Mouse (Mus musculus): ENCODE measurements around the gene Krt31. TPM values are rescaled to one million over a fixed set of nuclear protein-coding genes. Genes with fewer than 3 reads are reported as not detected.

The Krt31 gene
- polyA plus RNA-seq, 1 experiment from 2014 or later: not detected

DNA sequence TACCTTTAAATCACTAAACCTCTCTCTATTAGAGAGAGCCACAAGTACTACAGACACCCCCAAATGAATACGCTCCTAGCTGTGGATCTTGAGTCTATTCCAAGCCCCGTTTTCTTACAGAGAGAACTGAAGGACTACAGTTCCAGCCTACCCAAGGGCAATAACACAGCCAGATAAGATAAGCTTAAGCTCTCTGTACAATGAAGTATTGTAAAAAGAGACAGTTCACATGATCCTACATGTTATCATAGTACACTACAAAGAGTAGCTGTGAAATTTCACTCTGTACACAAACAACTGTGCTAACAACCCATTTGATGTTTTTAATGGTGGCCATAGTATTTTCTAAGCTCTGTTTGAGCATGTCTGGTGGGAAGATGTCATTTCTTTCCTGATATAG is 3.2 kb downstream of the Krt31 start:
- Histone ChIP-seq H3K27ac (replicated peaks) (no peak overlapping the region), H3K4me1 (peaks cover 15% of the 10 kb centered on the region), H3K36me3 (no peaks in the 10 kb centered on the region), H3K4me2 (no peak overlapping the region), H3K9me3 (no peaks in the 10 kb centered on the region), H3K4me3 (no peak overlapping the region), H3K27me3 (replicated peaks) (no peaks in the 10 kb centered on the region), H3K9ac (no peak overlapping the region)
- no peak for ATAC-seq (ENCODE audit: extremely low read depth, insufficient number of reproducible peaks, low FRiP score, low TSS enrichment)
- 43% methylated on average over 2 of the region's 2 CpGs for WGBS

DNA sequence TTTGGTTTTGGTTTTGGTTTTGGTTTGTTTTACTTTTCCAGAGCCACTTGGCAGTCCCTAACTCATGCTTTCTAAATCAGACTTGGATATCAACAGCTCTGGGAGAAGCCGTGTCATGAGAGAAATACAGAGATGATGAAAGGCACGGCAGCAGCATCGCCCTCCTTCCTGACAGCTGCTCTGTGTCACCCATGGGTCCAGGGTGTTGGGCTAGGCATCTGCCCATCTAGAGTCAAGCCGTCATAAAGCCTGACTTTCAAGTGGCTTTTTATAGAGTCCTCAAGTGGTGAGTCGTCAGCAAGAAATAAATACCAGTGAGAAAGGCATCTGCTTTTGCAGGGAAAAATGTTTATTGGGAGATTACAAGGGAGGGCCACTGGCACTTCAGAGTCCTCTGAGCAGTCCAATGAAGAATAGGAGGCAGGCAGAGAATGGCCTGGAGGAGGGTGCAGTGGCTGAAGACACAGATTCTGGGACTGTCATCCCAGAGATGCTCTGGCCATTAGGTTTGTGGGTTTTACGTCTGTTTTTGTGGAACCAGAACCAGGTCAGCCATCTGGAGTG is 4.0 kb downstream of the Krt31 start:
- ATAC-seq (ENCODE audit: extremely low read depth, insufficient number of reproducible peaks, low FRiP score, low TSS enrichment): no peak
- no peaks in the 10 kb centered on the region for H3K36me3 ChIP-seq
- H3K27ac ChIP-seq (replicated peaks): no peak overlapping the region
- H3K9me3 ChIP-seq: no peaks in the 10 kb centered on the region
- peaks cover 15% of the 10 kb centered on the region for H3K4me1 ChIP-seq
- H3K9ac ChIP-seq: no peak overlapping the region
- no peaks in the 10 kb centered on the region for H3K27me3 ChIP-seq (replicated peaks)
- WGBS: 35% methylated on average over 6 of the region's 6 CpGs
- peak overlapping the region; percentile 46 for H3K4me2 ChIP-seq
- H3K4me3 ChIP-seq: no peak overlapping the region

- peaks cover 4% of the 10 kb centered on the region for H3K4me1 ChIP-seq
- no peak within 1 kb of the TSS for H3K9ac ChIP-seq
- no peak within 1 kb of the TSS for H3K4me3 ChIP-seq
- WGBS: 75% methylated on average over 6 of the region's 6 CpGs
- H3K36me3 ChIP-seq: no peaks in the 10 kb centered on the region
- ATAC-seq (ENCODE audit: extremely low read depth, insufficient number of reproducible peaks, low FRiP score, low TSS enrichment): no peak
- no peaks in the 10 kb centered on the region for H3K9me3 ChIP-seq
- H3K27ac ChIP-seq (replicated peaks): no peak within 1 kb of the TSS
- no peak within 1 kb of the TSS for H3K4me2 ChIP-seq
- peaks cover 5% of the 10 kb centered on the region; the same call in 1 of the 2 replicates for H3K27me3 ChIP-seq (replicated peaks)
These were observed 8.9 kb downstream of the Krt31 start, which contains the start of gene Krt34 for GRCm38 (mm10) chr11:100041454-100041853. Gene Krt34, minus strand, starts transcription at chr11:100041554.

GRCm38 (mm10) chr11:100029768-100030167 is 20.6 kb downstream of the Krt31 start, which contains the start of gene Krt33b:
Gene Krt33b, minus strand, starts transcription at chr11:100029868.
- Histone ChIP-seq H3K9me3 (no peaks in the 10 kb centered on the region), H3K4me2 (no peak within 1 kb of the TSS), H3K9ac (no peak within 1 kb of the TSS), H3K27ac (replicated peaks) (no peak within 1 kb of the TSS), H3K4me3 (no peak within 1 kb of the TSS), H3K36me3 (no peaks in the 10 kb centered on the region), H3K27me3 (replicated peaks) (0 out of 2 replicates have a peak, but pooled peaks cover 5% of the 10 kb centered on the region), H3K4me1 (no peaks in the 10 kb centered on the region)
- no peak for ATAC-seq (ENCODE audit: extremely low read depth, insufficient number of reproducible peaks, low FRiP score, low TSS enrichment)
- 77% methylated on average over 6 of the region's 6 CpGs for WGBS

DNA sequence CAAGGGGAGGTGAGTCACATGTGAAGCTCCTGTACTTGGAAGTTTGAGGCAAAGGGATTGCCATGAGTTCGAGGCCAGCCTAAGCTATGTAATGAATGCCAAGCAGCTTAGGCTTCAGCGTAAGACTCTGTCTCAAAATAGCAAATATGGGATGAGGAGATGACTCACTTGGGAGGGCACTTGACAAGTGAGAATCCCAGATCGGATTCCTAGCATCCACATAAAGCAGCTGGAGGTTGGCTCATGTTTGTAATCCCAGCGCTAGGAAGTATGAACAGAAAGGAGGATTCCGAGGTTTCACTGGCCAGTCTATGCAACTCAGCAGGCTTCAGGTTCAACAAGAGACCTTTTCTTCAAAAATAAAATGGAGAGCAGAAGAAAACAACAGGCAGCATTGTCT is 28.9 kb downstream of the Krt31 start:
- 54% methylated on average over 5 of the region's 5 CpGs for WGBS
- ATAC-seq (ENCODE audit: extremely low read depth, insufficient number of reproducible peaks, low FRiP score, low TSS enrichment): no peak

DNA sequence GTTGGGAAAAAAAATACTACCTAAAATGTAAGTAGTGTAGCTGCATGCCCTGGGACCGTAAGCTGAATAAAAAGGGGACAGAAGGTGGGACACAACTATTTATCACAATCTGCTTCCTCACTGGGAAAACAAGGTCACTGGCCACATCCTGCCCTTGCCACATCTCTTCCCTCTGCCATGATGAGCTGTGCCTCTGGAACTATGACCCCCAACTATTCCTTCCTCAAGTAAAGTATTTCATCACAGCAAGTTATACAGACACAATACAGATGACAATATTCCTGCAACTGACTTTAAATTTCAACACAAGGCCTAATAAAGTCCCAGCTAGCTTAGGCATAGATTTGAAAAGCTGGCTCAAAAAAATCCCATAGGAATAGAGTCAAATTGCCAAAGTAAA is 30.9 kb downstream of the Krt31 start:
- Histone ChIP-seq H3K9ac (no peak overlapping the region), H3K36me3 (no peaks in the 10 kb centered on the region), H3K4me3 (no peak overlapping the region), H3K27me3 (replicated peaks) (no peaks in the 10 kb centered on the region), H3K27ac (replicated peaks) (no peak overlapping the region), H3K4me1 (no peaks in the 10 kb centered on the region), H3K9me3 (no peaks in the 10 kb centered on the region), H3K4me2 (no peak overlapping the region)
- ATAC-seq (ENCODE audit: extremely low read depth, insufficient number of reproducible peaks, low FRiP score, low TSS enrichment): no peak
- WGBS: 73% methylated on average over 1 of the region's 1 CpGs

More for the DNA sequence above, 28.9 kb downstream of the Krt31 start:
- H3K4me1 ChIP-seq: no peaks in the 10 kb centered on the region
- H3K4me2 ChIP-seq: no peak overlapping the region
- H3K9me3 ChIP-seq: no peaks in the 10 kb centered on the region
- H3K27ac ChIP-seq (replicated peaks): no peak overlapping the region
- H3K36me3 ChIP-seq: no peaks in the 10 kb centered on the region
- H3K9ac ChIP-seq: no peak overlapping the region
- no peaks in the 10 kb centered on the region for H3K27me3 ChIP-seq (replicated peaks)
- H3K4me3 ChIP-seq: no peak overlapping the region

DNA sequence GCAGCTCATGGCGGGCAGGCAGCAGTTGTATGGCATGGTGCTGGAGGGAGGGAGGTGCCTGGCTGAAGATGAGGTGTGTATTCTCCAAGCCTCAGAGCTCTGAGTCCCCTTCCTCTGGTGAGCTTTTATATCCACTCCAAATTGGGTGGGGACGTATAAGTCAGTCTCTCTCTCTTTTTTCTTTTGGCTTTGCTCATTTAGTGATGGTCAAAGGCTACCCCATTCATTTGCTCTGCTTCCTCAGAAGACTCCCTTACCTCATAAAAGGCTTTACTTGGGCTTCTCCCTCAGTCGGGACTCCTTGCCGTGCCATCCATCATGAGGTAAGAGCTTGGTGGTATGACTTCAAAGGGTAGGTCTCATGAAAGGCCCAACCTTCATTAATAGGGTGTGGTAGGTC is 34.2 kb downstream of the Krt31 start, which contains the start of gene Krt33a:
Krt33a (minus strand) TSS at position 101 of the 400 bp plus-strand sequence.
- Histone ChIP-seq H3K9me3 (no peaks in the 10 kb centered on the region), H3K9ac (no peak within 1 kb of the TSS), H3K27me3 (replicated peaks) (no peaks in the 10 kb centered on the region), H3K4me1 (no peaks in the 10 kb centered on the region), H3K27ac (replicated peaks) (no peak within 1 kb of the TSS), H3K4me2 (no peak within 1 kb of the TSS), H3K4me3 (no peak within 1 kb of the TSS), H3K36me3 (no peaks in the 10 kb centered on the region)
- WGBS: 69% methylated on average over 4 of the region's 4 CpGs
- ATAC-seq (ENCODE audit: extremely low read depth, insufficient number of reproducible peaks, low FRiP score, low TSS enrichment): no peak

DNA sequence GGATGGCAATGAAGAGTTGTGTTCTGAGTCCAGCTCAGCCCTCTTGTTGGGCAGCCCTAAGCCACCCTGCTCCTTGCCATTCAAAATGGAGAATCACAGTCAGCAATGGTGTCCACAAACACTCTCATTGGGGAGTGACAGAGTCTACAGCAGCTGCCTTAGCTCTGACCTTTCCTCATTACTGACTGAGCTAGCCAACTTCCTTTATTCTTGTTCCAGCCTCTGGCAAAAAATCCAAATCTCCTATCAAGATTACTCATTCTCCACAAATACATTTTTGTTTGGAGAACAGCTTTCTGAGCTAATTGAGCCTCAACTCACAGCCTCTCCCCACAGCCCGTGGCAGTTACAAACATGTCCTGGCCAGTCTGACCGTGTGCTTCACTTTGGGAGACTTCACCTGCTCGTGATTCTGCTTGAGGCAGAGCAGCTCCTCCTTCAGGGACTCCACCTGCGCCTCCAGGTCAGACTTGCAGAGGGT is 36.6 kb downstream of the Krt31 start:
- Histone ChIP-seq H3K9me3 (no peaks in the 10 kb centered on the region), H3K9ac (no peak overlapping the region), H3K4me1 (no peaks in the 10 kb centered on the region), H3K27me3 (replicated peaks) (0 out of 2 replicates have a peak, but pooled peaks cover under 1% of the 10 kb centered on the region), H3K4me3 (no peak overlapping the region), H3K4me2 (no peak overlapping the region), H3K27ac (replicated peaks) (no peak overlapping the region), H3K36me3 (no peaks in the 10 kb centered on the region)
- WGBS: 60% methylated on average over 4 of the region's 4 CpGs
- ATAC-seq (ENCODE audit: extremely low read depth, insufficient number of reproducible peaks, low FRiP score, low TSS enrichment): no peak

DNA sequence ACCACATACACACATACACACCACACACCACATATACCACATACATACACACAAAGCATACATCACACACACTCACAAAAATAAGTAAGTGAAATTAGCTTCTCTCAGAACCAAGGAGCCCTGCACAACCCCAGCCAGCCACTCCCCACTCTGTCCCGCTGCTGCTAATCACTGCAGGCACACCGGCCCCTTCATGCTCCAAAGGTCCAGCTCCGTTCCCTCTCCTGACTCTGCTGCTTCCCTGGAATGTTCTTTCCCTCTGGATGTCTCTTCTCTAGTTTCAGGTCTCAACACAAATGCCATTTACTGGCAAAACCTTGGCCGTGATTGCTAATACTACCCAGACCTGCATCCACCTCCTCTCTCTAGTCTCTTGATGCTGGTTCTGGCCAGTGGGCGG is 39.7 kb downstream of the Krt31 start:
- Histone ChIP-seq H3K4me2 (no peak overlapping the region), H3K36me3 (no peaks in the 10 kb centered on the region), H3K27me3 (replicated peaks) (0 out of 2 replicates have a peak, but pooled peaks cover 5% of the 10 kb centered on the region), H3K9me3 (no peaks in the 10 kb centered on the region), H3K4me1 (no peaks in the 10 kb centered on the region), H3K9ac (no peak overlapping the region), H3K4me3 (no peak overlapping the region), H3K27ac (replicated peaks) (no peak overlapping the region)
- 74% methylated on average over 5 of the region's 5 CpGs for WGBS
- ATAC-seq (ENCODE audit: extremely low read depth, insufficient number of reproducible peaks, low FRiP score, low TSS enrichment): no peak

DNA sequence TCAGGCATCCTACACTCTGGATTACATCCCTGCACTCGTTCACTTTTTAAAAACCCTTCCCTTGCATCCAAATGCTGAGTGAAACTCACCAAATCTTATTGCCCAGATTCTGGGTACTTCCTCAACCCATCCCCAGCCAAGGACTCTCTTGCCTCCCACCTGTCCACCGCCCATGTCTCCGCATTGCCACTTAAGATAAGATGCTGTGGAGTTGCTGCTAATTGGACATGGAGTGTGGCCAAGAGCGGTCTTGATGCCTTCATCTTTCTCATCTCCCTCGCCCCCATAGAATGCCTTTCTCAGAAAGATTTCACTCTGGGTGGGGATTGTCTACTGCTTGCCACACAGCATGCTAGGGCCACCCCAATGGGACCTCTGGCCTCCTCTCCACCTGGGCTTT is 42.0 kb downstream of the Krt31 start:
- no peak overlapping the region for H3K4me2 ChIP-seq
- no peak for ATAC-seq (ENCODE audit: extremely low read depth, insufficient number of reproducible peaks, low FRiP score, low TSS enrichment)
- H3K9me3 ChIP-seq: no peaks in the 10 kb centered on the region
- H3K4me3 ChIP-seq: no peak overlapping the region
- H3K27me3 ChIP-seq (replicated peaks): 0 out of 2 replicates have a peak, but pooled peaks cover 5% of the 10 kb centered on the region
- 57% methylated on average over 5 of the region's 5 CpGs for WGBS
- no peaks in the 10 kb centered on the region for H3K36me3 ChIP-seq
- H3K9ac ChIP-seq: no peak overlapping the region
- no peak overlapping the region for H3K27ac ChIP-seq (replicated peaks)
- H3K4me1 ChIP-seq: no peaks in the 10 kb centered on the region

DNA sequence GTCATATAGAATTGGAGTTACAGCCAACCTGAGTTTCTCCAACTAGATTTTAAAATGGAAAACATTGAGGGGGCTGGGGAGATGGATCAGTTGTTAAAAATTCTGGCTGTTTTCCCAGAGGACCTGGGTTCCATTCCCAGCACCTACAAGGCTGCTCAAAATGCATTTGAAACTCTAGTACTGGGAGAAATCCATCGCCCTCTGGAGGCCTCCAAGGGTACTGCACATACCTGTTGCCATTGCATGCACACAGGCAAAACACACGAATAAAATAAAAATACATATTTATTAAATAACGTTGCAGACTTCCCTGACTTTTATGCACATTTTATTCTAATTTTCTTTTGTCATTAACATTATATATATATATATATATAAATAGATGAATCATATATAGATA is 43.7 kb downstream of the Krt31 start:
- WGBS: 38% methylated on average over 3 of the region's 3 CpGs
- H3K4me3 ChIP-seq: no peak overlapping the region
- H3K9me3 ChIP-seq: peaks cover 1% of the 10 kb centered on the region; the same call in 1 of the 2 replicates
- no peak overlapping the region for H3K9ac ChIP-seq
- H3K4me2 ChIP-seq: no peak overlapping the region
- H3K4me1 ChIP-seq: no peaks in the 10 kb centered on the region
- no peak overlapping the region for H3K27ac ChIP-seq (replicated peaks)
- H3K36me3 ChIP-seq: no peaks in the 10 kb centered on the region
- 0 out of 2 replicates have a peak, but pooled peaks cover 5% of the 10 kb centered on the region for H3K27me3 ChIP-seq (replicated peaks)
- no peak for ATAC-seq (ENCODE audit: extremely low read depth, insufficient number of reproducible peaks, low FRiP score, low TSS enrichment)

DNA sequence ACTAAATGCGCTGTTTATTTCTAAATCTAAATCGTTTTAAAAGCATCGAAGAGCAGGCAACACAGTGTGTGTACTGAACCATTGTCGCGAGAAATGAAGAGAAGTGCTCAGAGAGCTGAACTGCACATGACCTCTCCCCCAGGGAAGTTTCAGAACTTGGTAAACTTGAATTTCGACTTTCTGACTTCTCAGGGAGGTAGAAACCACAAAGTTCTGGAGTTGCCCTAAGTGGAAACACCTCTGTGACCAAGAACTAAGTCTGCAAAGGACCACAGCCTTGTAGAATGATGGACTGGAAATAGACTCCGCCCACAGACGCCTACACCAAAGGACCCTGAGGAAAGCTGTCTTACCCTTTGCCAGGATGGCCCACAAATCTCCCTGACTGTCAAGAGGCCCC is 44.4 kb downstream of the Krt31 start:
- H3K27ac ChIP-seq (replicated peaks): no peak overlapping the region
- peaks cover 4% of the 10 kb centered on the region; the same call in 1 of the 2 replicates for H3K9me3 ChIP-seq
- 0 out of 2 replicates have a peak, but pooled peaks cover 5% of the 10 kb centered on the region for H3K27me3 ChIP-seq (replicated peaks)
- H3K36me3 ChIP-seq: no peaks in the 10 kb centered on the region
- H3K4me2 ChIP-seq: no peak overlapping the region
- H3K4me3 ChIP-seq: no peak overlapping the region
- ATAC-seq (ENCODE audit: extremely low read depth, insufficient number of reproducible peaks, low FRiP score, low TSS enrichment): no peak
- 75% methylated on average over 8 of the region's 8 CpGs for WGBS
- no peaks in the 10 kb centered on the region for H3K4me1 ChIP-seq
- no peak overlapping the region for H3K9ac ChIP-seq

All from heart, embryonic 13.5 days (tissue).